Mouse (Mus musculus) ZHBTc4 (cell line): Measurements from ENCODE around the gene Sfxn2.
A peak's percentile ranks its signal among the peaks of the same experiment; 100 is the strongest.

ENCODE experiments used
- DNase-seq: peaks from one replicate; pipeline ENCODE4 v3.0.0-alpha.2; 2011; ENCODE audit warnings: low read depth, low spot score

Sfxn2 gene

DNA sequence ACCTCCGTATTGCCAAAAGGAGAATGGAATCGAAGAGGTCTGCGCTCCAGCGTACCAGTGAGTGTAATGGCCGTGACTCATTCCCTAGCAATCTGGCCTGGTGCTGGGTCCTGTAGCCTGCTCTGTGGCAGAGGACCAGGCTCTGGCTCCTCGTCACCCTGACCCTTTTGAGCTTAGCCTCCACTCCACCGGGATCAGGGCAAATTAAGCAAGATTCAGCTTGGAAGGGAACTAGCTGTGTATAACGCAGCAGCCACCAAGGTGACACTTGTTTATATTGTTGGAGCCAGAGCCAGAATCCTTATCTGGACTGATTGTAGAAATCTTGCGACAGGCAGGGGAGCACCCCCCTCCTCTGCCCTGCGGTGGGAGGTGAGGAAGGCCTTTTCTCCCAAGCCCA lies 55.2 kb downstream of the Sfxn2 start:
- no peak for DNase-seq

DNA sequence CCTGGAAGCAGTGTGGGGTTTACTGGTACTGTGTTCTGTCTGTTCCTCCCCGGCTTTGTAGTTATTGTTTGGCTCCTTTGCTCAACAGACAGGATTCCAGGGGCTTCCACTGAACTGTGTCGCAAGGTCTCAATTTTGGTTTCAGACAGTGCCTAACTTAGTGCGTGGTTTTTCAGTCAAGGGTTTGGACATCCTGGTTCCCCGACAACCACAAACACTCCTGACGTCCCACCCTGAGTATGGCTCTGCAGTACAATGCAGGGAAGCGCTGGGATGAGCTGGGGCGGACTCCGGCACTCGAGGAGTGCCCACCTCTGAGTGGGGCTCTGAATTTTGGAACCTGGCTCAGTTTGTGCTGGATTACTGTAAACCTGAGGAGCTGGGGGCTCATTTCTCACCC lies 56.6 kb downstream of the Sfxn2 start:
- DNase-seq = no peak

DNA sequence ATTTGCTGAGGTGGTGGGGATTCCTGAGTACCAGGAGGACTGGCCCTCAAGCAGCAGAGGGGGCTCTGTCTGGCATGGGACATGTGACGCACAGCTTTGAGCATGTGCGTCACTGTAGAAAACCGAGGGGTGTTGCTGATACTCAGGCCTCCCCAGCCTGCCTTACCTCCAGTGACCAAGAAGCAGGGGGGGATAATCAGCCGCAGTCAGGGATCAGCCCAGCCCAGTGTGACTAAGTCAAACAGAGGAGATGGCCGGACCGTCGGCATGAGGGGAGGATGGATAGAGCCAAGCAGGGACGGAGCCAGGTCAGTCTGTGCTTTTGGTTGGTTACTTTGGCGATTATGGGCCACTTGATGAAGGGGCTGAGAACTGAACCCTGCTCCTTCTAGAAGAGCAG lies 58.5 kb downstream of the Sfxn2 start:
- no peak for DNase-seq

DNA sequence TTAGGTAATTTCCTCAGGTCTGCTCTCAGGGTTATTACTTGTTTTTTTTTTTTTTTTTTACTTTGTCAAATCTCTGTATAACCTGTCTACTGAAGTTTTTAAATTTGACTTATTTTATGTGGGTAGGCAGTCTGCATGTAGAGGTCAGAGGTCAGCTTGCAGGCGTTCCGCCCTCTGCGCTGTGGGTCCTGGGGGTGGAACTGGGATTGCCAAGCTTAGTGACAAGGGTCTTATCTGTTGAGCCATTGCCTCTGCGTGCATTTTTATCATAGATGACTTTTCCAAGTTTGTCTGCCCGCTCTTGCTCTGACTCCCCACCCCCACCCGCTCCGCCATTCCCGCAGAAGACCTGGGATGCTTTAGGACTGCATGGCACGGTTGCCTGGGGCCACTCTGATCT lies 62.6 kb downstream of the Sfxn2 start:
- no peak for DNase-seq

DNA sequence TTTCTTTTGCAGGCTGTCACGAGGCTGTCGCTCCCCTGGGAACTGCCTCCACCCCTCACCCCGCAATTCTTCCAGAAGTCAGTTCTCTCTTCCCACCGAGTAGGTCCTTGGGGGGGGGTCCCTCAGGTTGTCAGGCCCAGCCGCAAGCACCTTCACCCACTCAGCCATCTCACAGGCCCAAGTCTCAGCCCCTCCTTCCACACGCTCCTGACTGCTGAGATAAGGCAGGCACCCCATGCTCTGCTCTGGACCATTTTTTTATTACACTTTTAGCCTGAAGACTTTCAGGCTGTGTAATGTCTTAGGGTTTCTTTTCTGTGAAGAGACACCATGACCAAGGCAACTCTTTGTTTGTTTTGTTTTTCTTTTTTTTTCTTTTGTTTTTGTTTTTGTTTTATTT lies 64.4 kb downstream of the Sfxn2 start:
- no peak for DNase-seq

- no peak for DNase-seq
Measured at GRCm38 (mm10) chr19:46639053-46639452, 65.9 kb downstream of the Sfxn2 start.

DNA sequence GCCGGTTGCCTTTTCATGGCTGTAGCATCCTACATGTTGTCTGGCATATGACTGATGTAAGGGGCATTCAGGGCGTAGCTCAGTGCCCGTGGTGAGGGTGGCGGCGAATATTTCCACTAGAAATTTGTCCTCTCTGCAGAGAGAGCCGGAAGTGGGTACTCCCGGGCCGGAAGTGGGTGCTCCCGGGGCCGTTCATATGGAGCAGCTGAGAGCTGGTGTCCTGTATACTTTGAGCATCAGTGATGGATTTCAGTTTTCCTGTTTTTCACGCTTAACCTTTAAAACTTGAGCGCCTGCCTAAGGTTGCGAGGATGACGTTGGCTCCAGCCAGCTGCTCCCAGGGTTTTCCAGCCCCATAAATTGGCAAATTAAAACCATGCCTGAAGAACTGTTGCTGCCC lies 66.3 kb downstream of the Sfxn2 start:
- no peak for DNase-seq

DNA sequence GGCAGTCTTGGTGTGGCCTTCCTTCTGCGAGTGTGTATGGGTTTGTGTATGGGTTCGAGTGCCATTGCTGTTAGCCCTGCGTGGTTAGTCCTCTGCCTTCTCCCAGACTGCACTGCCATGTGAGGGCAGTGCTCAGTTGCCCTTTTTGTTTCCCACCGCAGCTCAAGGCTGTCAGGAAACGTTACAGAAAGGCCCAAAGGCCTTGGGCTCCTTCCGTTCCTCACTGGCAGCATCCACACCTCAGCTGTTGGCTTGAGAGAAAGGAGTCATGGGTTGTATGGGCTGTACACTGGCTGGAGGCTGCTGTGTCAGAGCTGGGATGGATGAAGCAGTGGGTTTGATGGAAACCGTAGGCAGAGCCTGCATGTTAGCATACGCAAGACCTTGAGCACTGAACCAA lies 67.6 kb downstream of the Sfxn2 start:
- no peak for DNase-seq

DNA sequence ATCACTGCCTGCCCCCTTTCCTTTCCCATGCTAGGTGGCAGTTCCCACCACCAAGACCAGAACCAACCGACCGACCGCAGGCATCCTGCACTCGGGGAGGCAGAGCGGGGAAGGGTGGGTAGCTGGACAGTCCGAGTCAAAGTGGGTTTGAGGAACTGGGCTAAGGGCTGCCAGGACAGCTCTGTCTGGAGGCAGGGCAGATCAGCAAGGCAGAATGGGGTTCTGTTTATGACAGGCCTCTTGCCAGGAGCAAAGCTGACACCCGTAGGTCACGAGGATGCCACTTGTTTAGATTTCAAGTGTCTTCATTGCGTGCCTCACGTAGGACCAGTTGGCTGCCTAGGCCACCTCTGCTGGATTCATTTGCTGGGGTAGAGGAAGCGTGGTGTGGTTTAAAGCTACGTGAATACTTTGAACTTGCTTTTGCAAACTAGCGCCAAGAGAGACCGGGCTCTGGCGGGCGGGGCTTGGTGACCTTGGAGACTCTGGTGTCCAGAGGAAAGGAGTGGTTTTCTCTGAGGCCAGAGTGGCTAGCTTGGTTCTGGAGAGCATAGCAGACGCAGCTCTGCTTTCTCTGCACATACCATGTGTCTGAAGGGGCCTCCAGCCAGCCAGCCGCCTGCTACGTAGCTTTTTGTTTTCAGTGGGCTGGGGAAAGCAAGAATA lies 68.4 kb downstream of the Sfxn2 start:
- DNase-seq = peak; percentile 58

GRCm38 (mm10) chr19:46642136-46642753 lies 69.1 kb downstream of the Sfxn2 start:
- no peak for DNase-seq

DNA sequence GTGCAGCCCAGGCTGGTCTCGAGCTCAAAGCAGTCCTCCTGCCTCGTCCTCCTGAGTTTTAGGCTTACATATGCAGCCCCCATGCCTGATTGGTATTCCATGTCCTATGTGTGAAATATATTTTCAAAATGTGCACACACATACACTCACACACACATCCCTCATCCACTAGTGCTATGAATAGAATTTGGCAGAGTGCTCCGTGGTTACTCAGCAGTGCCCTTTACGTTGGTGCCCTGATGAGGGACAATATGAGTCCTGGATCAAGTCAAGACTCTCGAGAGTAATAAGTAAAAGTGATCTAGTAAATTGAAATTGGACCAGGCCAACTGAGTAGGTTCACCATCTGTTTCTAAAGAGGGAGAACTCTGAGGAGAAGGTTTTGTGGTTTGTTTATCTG lies 70.1 kb downstream of the Sfxn2 start:
- DNase-seq = no peak

- DNase-seq = no peak
Measured at GRCm38 (mm10) chr19:46644343-46644792, 71.2 kb downstream of the Sfxn2 start.

GRCm38 (mm10) chr19:46644793-46645602 lies 71.8 kb downstream of the Sfxn2 start:
- peak; percentile 47 for DNase-seq

- no peak for DNase-seq
Measured at GRCm38 (mm10) chr19:46646041-46646481, 72.9 kb downstream of the Sfxn2 start.

DNA sequence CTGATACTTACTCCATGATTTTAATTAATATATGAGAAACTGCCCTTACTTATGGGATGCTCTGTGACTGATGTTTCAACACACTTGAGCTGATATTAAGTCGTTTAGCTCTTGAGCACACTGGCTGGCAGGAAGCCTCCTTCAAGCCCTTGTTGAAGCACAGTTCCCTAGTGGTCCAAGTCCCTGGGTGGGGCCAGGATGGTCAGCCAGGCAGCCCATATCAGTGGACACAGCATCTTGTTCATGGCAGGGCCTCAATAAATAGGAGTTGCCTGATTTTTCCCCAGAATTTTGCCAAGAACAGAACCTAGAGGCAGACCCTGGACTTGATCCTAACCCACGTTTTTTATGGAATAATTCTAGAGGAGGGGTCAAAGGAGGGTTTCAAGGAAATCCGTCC lies 74.1 kb downstream of the Sfxn2 start:
- DNase-seq = no peak
